Mouse (Mus musculus) c-Kit-positive CD71-positive TER-119-positive erythroid progenitor cells, embryonic 14.5 days (primary cell): ENCODE data around the gene Ntm.

Experiments used
- DNase-seq: peaks from one replicate; pipeline ENCODE4 v3.0.0-alpha.2; 2013; ENCODE audit warnings: low spot score

The Ntm gene

GRCm38 (mm10) chr9:29657761-29658465, 305.0 kb downstream of the Ntm start:
- DNase-seq = no peak

- no peak for DNase-seq
Observed at GRCm38 (mm10) chr9:29654885-29655284, 308.1 kb downstream of the Ntm start.

GRCm38 (mm10) chr9:29653678-29654235, 309.2 kb downstream of the Ntm start:
- DNase-seq = no peak

- no peak for DNase-seq
Observed at GRCm38 (mm10) chr9:29652854-29653253, 310.1 kb downstream of the Ntm start.

- no peak for DNase-seq
Observed at GRCm38 (mm10) chr9:29651856-29652255, 311.1 kb downstream of the Ntm start.

GRCm38 (mm10) chr9:29651226-29651625, 311.7 kb downstream of the Ntm start:
- no peak for DNase-seq

- no peak for DNase-seq
Observed at GRCm38 (mm10) chr9:29650679-29651078, 312.3 kb downstream of the Ntm start.

- DNase-seq = no peak
Observed at GRCm38 (mm10) chr9:29650266-29650665, 312.7 kb downstream of the Ntm start.

GRCm38 (mm10) chr9:29648256-29648655, 314.7 kb downstream of the Ntm start:
- DNase-seq = no peak

GRCm38 (mm10) chr9:29647764-29648163, 315.2 kb downstream of the Ntm start:
- DNase-seq = no peak

GRCm38 (mm10) chr9:29645796-29646400, 317.0 kb downstream of the Ntm start:
- DNase-seq = no peak

- DNase-seq = no peak
Observed at GRCm38 (mm10) chr9:29642997-29643657, 319.8 kb downstream of the Ntm start.

- DNase-seq = no peak
Observed at GRCm38 (mm10) chr9:29637335-29637734, 325.6 kb downstream of the Ntm start.

- no peak for DNase-seq
Observed at GRCm38 (mm10) chr9:29617181-29617580, 345.8 kb downstream of the Ntm start.

GRCm38 (mm10) chr9:29612020-29612612, 350.8 kb downstream of the Ntm start:
- no peak for DNase-seq

- no peak for DNase-seq
Observed at GRCm38 (mm10) chr9:29610867-29611266, 352.1 kb downstream of the Ntm start.

- DNase-seq = no peak
Observed at GRCm38 (mm10) chr9:29597665-29598064, 365.3 kb downstream of the Ntm start.

- no peak for DNase-seq
Observed at GRCm38 (mm10) chr9:29595321-29595720, 367.6 kb downstream of the Ntm start.

- DNase-seq = no peak
Observed at GRCm38 (mm10) chr9:29594537-29595294, 368.2 kb downstream of the Ntm start.

GRCm38 (mm10) chr9:29587376-29587775, 375.6 kb downstream of the Ntm start:
- no peak for DNase-seq

- no peak for DNase-seq
Observed at GRCm38 (mm10) chr9:29586381-29586770, 376.6 kb downstream of the Ntm start.
